Mouse (Mus musculus) induced T-regulatory cell, adult 2 months (primary cell): Measurements from ENCODE around the gene 1700024P04Rik.
"Not testable (repeated sequence)": the region's sequence is repeated elsewhere in the genome, so short reads cannot be mapped to it uniquely, and the experiment has no call there.

Source experiments
- DNase-seq: peaks from one replicate; pipeline ENCODE4 v3.0.0-alpha.2; 2012; ENCODE audit warnings: low read depth

Gene 1700024P04Rik

GRCm38 (mm10) chr13:98984465-98984864 is at the start of gene 1700024P04Rik:
TSS of gene 1700024P04Rik (minus strand) at chr13:98984565.
- no peak for DNase-seq

- no peak for DNase-seq
Measured at GRCm38 (mm10) chr13:99031223-99032216, 47.2 kb upstream of the 1700024P04Rik start.

DNA sequence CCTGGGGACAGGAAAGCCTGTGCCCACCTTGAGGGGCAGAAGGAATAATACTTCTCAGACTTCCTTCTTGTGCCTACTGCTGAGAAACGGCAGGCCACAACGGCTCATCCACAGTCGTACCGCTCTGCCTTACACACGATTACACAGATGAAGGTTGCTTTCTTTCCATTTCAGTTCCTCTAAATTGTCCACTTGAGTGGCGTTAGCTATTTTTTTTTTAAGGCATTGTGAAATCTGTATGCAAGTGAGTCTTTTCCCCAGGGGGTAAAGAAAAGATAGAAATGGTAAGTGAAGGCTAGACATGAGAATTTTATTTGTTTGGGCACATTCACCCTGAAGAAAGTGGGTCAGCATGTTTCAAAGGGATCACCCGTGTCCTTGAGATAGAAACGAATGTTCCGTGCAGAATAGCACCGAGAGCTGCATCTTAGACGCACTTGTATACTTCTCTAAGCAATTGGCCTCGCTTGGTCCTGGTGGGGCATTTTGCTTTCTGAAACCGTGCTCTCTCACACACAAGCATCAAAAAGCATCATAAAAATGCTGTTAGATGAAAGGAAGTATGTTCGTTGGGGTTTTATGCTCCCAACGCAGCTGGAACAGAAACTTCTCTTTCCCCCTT is 46.3 kb upstream of the 1700024P04Rik start:
- no peak for DNase-seq

DNA sequence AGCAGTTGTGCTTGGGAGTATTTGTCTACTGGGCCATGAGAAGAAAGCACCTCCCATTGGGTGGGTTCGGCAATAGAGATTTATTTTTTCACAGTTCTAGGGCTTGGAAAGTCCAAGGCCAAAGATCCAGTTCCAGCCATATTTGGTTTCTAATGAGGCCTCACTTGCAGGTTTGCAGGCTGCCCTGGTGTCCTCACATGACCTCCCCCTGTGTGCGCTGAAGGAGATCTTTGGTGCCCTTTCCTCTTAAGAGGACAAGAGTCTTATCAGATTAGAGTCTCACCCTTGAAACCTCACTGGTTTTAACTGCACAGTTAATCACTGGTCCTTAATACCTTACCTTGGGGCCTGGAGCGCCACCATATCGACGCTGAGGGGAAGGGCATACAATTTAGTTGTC is 40.9 kb upstream of the 1700024P04Rik start:
- no peak for DNase-seq

DNA sequence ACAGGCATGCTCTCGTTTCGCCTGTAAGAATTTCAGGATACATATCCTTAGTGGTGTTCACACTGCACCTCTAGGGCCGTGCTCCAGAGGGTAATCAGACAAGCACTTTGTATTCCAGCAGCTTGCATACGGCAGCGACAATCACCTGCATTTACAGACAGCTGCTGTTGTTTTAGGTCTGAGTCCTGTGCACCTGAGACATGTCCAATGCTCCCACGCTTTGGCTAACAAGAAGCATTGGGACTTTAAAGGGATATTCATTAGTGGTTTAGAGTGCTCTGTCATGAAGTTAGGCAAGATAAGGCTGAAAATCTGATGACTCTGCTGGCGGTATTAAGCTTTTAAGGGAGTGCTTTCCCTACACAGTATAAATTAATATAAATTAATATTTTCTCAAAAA is 37.7 kb upstream of the 1700024P04Rik start:
- no peak for DNase-seq

GRCm38 (mm10) chr13:99021181-99021580 is 36.8 kb upstream of the 1700024P04Rik start:
- no peak for DNase-seq

DNA sequence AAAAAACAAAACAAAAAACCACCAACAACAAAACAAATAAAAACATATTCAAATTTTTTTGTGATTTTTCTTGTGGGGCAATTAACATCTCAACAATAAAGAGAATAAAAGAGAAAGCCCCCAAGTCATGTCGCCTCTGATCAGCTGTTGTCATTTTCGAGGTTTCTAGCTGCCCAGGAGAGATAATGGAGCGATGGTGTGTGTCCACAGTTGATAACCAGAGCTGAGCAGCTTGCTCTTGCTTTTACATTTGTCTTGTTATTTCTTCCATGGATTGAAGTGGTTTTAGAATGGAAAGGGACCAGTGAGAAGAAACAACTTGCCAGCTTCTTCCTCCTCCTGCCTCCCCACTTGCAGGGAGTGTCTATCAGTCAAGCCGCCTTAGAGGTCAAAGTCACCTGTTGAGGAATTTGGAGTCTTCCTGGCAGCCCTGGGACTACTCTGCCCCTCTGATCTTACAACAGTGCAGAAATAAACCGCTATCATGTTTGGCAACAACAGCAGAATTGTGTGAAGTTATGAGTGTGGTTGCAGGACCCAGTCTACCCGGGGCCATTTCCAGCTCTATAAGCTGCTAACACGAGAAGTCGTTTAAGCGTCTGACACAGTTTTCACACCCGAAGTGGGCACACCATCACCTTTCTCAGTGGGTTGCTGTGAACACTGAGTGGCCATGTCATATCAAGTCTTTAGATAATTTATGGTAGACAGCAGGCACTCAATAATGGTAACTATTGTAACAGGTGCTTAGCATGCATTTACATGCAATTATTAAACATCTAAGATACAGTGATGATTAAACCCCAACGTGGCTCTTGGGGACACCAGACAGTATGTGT is 35.7 kb upstream of the 1700024P04Rik start:
- no peak for DNase-seq

GRCm38 (mm10) chr13:99018526-99019201 is 34.3 kb upstream of the 1700024P04Rik start:
- DNase-seq = no peak

DNA sequence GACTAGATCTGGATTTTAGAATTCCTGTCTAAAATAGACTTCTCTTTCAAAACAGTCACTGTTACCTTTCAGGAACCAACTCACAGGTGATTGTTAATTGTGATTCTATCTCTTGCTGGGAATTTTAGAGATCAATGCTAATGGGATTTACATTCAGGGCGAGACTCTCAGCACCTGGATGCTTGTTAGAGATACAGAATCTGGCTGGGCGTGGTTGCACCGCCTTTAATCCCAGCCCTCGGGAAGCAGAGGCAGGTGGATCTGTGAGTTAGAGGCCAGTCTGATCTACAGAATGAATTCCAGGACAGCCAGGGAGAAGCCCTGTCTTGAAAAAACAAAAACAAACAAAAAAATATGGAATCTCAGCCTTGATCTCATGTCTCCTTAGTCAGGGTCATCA is 32.3 kb upstream of the 1700024P04Rik start:
- no peak for DNase-seq

GRCm38 (mm10) chr13:99012891-99013290 is 28.5 kb upstream of the 1700024P04Rik start:
- DNase-seq = no peak

- no peak for DNase-seq
Measured at GRCm38 (mm10) chr13:99008013-99008412, 23.6 kb upstream of the 1700024P04Rik start.

DNA sequence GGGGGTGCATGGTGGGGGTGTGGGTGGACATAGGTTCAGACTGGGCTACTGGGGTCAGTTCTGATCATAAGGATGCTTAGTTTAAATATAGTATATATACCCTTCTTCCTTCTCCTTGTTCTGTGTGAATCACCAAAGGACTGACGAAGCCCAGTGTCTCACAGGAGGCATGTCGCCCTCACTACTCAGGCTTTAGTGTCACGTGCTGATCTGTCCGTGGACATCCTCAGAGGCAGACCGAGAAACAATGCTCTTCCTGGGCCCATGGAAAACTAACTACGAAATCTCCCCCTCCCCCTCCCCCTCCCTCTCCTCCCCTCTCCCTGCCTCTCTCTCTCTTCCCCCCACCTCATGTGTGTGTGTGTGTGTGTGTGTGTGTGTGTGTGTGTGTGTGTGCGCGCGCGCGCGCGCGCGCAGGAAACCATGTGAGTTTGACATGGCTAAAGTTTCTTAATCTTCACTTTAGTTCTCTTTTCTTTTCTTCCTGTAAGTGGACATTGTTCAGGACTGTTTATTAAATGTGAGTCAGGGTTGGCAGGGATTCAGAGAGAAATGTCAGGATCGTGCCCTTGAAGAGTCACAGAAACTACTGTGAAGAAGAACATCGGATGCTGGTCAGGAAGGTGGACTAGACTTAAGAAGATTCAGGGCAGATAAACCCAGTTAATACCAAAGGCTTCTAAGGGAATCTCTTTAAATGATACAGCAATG is 22.2 kb upstream of the 1700024P04Rik start:
- no peak for DNase-seq

- DNase-seq = not testable (repeated sequence)
Measured at GRCm38 (mm10) chr13:99001652-99002051, 17.3 kb upstream of the 1700024P04Rik start.

DNA sequence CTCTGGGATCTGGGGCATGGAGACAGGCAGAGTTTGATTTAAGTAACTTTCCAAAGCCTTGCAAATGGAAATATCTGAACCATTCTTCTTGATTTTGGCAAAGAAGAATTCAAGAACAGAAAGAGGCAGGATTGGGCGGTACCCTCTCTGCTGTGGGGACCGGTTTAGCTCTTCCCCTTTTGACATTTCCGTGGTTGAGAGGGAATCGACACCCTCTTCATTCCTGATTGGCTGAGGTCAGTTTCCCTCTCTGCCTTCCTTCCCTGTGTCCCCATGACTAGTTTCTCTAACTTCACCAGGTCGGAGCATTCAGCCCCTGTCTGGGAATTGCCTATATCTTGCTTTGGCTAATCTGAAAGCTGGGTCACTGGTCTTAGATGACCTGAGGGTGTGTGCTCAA is 12.7 kb upstream of the 1700024P04Rik start:
- DNase-seq = no peak

DNA sequence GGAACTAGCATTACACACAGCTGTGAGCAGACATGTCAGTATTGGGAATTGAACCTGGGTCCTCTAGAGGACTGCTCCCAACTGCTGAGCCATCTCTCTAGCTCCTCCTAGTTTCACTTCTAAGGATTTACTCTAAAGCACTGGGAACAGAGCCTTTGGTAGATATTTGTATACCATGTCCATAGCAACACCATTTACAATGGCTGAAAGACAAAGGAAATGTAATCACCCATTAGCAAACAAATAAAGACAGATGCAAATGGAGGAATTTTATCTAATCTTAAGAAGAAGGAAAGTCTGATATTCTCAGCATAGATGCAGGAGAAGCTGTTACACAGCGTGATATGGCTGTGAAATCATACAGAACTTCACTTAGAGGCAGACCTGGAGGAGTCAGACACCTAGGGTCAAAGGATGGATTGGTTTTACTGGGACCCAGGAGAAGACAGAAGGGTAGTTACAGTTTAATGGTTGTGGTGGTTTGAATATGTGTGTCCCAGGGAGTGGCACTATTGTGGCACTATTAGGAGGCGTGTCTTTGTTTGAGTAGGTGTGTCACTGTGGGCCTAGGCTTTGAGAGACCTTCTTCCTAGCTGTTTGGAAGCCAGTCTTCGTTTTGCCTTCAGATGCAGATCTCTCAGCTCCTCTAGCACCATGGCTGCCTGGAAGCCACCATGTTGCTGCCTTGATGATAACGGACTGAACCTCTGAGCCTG is 7.1 kb downstream of the 1700024P04Rik start:
- DNase-seq = no peak

GRCm38 (mm10) chr13:98976022-98976421 is 8.3 kb downstream of the 1700024P04Rik start:
- DNase-seq = not testable (repeated sequence)

DNA sequence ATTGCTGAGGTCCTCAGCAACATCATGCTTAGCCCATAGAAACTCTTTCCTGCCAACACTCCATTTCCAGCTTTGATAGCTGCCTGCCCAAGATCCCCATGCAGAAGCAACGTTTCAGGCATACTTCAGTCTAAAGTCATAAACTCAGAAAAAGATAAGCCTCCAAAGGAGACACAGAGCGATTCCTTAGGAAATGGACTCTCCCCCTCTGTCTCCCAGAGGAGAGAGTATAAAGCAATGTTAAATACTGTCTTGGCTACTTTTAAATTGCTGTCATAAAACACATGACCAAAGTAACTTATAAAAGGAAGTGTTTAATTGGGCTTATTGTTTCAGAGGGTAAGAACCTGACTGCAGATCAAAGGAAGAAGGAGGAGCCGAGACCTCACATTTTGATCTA is 12.3 kb downstream of the 1700024P04Rik start:
- DNase-seq = no peak

- DNase-seq = no peak
Measured at GRCm38 (mm10) chr13:98971641-98972040, 12.7 kb downstream of the 1700024P04Rik start.

GRCm38 (mm10) chr13:98968517-98968916 is 15.8 kb downstream of the 1700024P04Rik start:
- no peak for DNase-seq

DNA sequence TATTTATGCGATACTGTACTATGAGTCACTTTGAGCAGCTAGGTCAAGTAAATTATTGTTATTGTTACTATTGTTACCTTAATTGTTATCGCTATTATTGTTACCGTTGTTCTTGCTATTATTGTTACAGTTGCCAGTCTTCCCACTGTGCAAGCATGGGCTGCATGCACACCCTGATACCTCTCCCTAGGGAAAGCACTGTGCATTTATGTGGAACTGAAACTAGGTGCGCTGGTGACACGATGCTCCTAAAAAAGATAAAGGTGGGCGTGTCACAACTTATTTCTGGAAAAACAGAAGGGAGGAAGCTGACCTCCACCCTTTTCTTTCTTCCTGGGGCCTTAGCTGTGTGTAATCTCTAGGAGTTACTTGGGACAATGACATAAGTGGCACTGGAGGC is 16.4 kb downstream of the 1700024P04Rik start:
- no peak for DNase-seq
